Comparison of ENCODE assay signal across 11 mouse cellular contexts in the genomic region with DNA sequence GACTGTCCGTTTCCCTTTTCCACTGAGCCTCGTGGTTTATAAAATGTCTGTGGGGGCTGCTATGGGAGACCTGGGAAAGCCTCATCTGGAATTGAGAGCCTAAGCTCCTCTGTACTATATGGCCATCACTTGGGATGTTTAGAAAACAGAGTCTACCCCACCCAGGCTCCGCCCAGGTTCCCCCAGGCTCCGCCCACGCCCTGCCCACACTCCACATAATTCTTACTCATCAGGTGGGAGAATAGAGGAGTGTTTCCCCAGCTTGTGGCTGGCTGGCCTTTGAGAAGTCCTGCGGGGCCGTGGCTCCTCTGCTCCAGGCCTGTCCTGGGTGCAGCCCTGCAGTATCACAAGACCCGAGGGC.
A peak's percentile ranks its signal among the peaks of the same experiment; 100 is the strongest.
DNase-seq lines count a peak whose midpoint lies in the region; ATAC-seq lines count a peak whose summit lies in the region.
"Had no signal": no experiment of that assay in that cellular context is flagged by ENCODE, and none has a peak within 500 bp of the region (broad histone marks: within the 10 kb centered on the region; RNA-seq: fewer than 3 reads in every experiment).

No protein-coding gene starts in this region.

- no peak overlapping the region for H3K9ac ChIP-seq in kidney, embryonic 15.5 days
- no peak overlapping the region for H3K9ac ChIP-seq in forebrain, embryonic 12.5 days
- H3K9ac ChIP-seq: neural tube, embryonic 12.5 days had no signal

- H3K27ac ChIP-seq in kidney, embryonic 15.5 days, result no peak overlapping the region
- H3K27ac ChIP-seq in forebrain, embryonic 12.5 days, result no peak overlapping the region
- H3K27ac ChIP-seq: neural tube, embryonic 12.5 days had no signal

- no peaks in the 10 kb centered on the region for H3K27me3 ChIP-seq in kidney, embryonic 15.5 days
- H3K27me3 ChIP-seq in forebrain, embryonic 12.5 days, result no peaks in the 10 kb centered on the region
- H3K27me3 ChIP-seq: neural tube, embryonic 12.5 days had no signal

- H3K4me3 ChIP-seq in kidney, embryonic 15.5 days (replicated peaks), result no peak overlapping the region
- H3K4me3 ChIP-seq in forebrain, embryonic 12.5 days (replicated peaks), result no peak overlapping the region
- H3K4me3 ChIP-seq: neural tube, embryonic 12.5 days had no signal

- ATAC-seq in CD4-positive, CD25-positive, alpha-beta regulatory T cell, adult 4 months, result no peak
- 0 out of 2 replicates have a peak, but pooled peaks have one; percentile 46 for ATAC-seq in kidney, embryonic 15.5 days (replicated peaks; ENCODE audit: low FRiP score)
- ATAC-seq in granulocyte monocyte progenitor cell, adult 5-6 weeks (replicated peaks; ENCODE audit: poor library complexity, severe bottlenecking), result peak; percentile 67
- ATAC-seq in forebrain, embryonic 12.5 days (ENCODE audit: low FRiP score), result no peak

- peaks cover 9% of the 10 kb centered on the region for H3K4me1 ChIP-seq in kidney, embryonic 15.5 days
- H3K4me1 ChIP-seq in forebrain, embryonic 12.5 days, result peaks cover 3% of the 10 kb centered on the region; the same call in 1 of the 2 replicates
- H3K4me1 ChIP-seq: neural tube, embryonic 12.5 days had no signal

- WGBS in kidney, embryonic 15.5 days, result 63% methylated on average over 8 of the region's 8 CpGs
- 68% methylated on average over 8 of the region's 8 CpGs for WGBS in forebrain, embryonic 12.5 days

- H3K9me3 ChIP-seq in kidney, embryonic 15.5 days (replicated peaks), result no peaks in the 10 kb centered on the region
- no peaks in the 10 kb centered on the region for H3K9me3 ChIP-seq in forebrain, embryonic 12.5 days
- H3K9me3 ChIP-seq: neural tube, embryonic 12.5 days had no signal

- no peak overlapping the region for H3K4me2 ChIP-seq in kidney, embryonic 15.5 days
- H3K4me2 ChIP-seq in forebrain, embryonic 12.5 days, result no peak overlapping the region
- H3K4me2 ChIP-seq: neural tube, embryonic 12.5 days had no signal

- no peaks in the 10 kb centered on the region for H3K36me3 ChIP-seq in kidney, embryonic 15.5 days
- H3K36me3 ChIP-seq in forebrain, embryonic 12.5 days (replicated peaks), result no peaks in the 10 kb centered on the region
- H3K36me3 ChIP-seq: neural tube, embryonic 12.5 days had no signal

- peak; percentile 49 for DNase-seq in CD4-positive, CD25-positive, alpha-beta regulatory T cell, adult 2 months (ENCODE audit: low read depth, low spot score)
- DNase-seq in kidney, adult 9 months, result no peak
- peak; percentile 88 for DNase-seq in 3134 (ENCODE audit: extremely low read depth, insufficient read length, low spot score)
- DNase-seq in embryo, embryonic 10 days (ENCODE audit: low spot score), result no peak
- DNase-seq: cerebellum, adult 8-10 months; lung, postnatal 36 days had no signal

Comparison
In these comparisons a context has a peak if more than half of its experiments do, and no peak if none do; other contexts are left out.
1. DNase-seq: peak in CD4-positive, CD25-positive, alpha-beta regulatory T cell, adult 2 months (single experiment) and 3134 (single experiment); none in kidney, adult 9 months (single experiment) and embryo, embryonic 10 days (single experiment).
2. ATAC-seq: peak in kidney, embryonic 15.5 days (single experiment) and granulocyte monocyte progenitor cell, adult 5-6 weeks (single experiment); none in CD4-positive, CD25-positive, alpha-beta regulatory T cell, adult 4 months (single experiment) and forebrain, embryonic 12.5 days (single experiment).